Mouse (Mus musculus) embryonic facial prominence, embryonic 14.5 days (tissue): ENCODE results near the gene Mtcl1. TPM values are rescaled to one million over a fixed set of nuclear protein-coding genes. Genes with fewer than 3 reads are reported as not detected.

Source experiments
- ATAC-seq: fragments of 200-750 bp; cut with Nextera tagmentation; 2 replicates; pipeline ENCODE4 v1.8.0; 2017; ENCODE audit warnings: low read depth, moderate number of reproducible peaks, moderate TSS enrichment
- DNase-seq: peaks from one replicate; pipeline ENCODE4 v3.0.0-alpha.2; 2015; ENCODE audit warnings: low spot score
- H3K27ac ChIP-seq: fragments of 300-500 bp; sonication (generic); replicated peaks from 2 replicates; pipeline ENCODE4 v1.5.1; 2014; ENCODE audit warnings: low read depth, mild to moderate bottlenecking, low read length, moderate library complexity
- H3K27me3 ChIP-seq: fragments of 300-500 bp; sonication (generic); replicated peaks from 2 replicates; pipeline ENCODE4 v1.6.1; 2014; ENCODE audit warnings: low read length; ENCODE audit not compliant: control insufficient read depth, insufficient read depth
- H3K36me3 ChIP-seq: fragments of 300-500 bp; sonication (generic); 2 replicates; pipeline ENCODE4 v1.6.1; 2014; ENCODE audit warnings: low read length, mixed read lengths; ENCODE audit not compliant: control insufficient read depth, insufficient read depth
- H3K4me1 ChIP-seq: fragments of 300-500 bp; sonication (generic); 2 replicates; pipeline ENCODE4 v1.6.1; 2014; ENCODE audit warnings: antibody characterized with exemption, low read length; ENCODE audit not compliant: control insufficient read depth, insufficient read depth
- H3K4me2 ChIP-seq: fragments of 300-500 bp; sonication (generic); 2 replicates; pipeline ENCODE4 v1.6.1; 2014; ENCODE audit warnings: low read depth, mild to moderate bottlenecking, low read length, moderate library complexity, mixed read lengths
- H3K4me3 ChIP-seq: fragments of 300-500 bp; sonication (generic); 2 replicates; pipeline ENCODE4 v1.5.1; 2014; ENCODE audit warnings: low read depth, mild to moderate bottlenecking, low read length
- H3K9ac ChIP-seq: fragments of 300-500 bp; sonication (generic); 2 replicates; pipeline ENCODE4 v1.6.1; 2014; ENCODE audit warnings: low read depth, mild to moderate bottlenecking, low read length, moderate library complexity, mixed read lengths
- H3K9me3 ChIP-seq: fragments of 300-500 bp; sonication (generic); 2 replicates; pipeline ENCODE4 v1.6.1; 2016; ENCODE audit warnings: low read length; ENCODE audit not compliant: control insufficient read depth
- WGBS: fragments of 180-500 bp; shearing (Covaris S2); extraction: QIAGEN DNeasy Blood & Tissue Kit; methylation state at CpG from one replicate; pipeline ENCODE4 v1.1.7; 2014; 5-methylcytosine and 5-hydroxymethylcytosine counted together
- polyA plus RNA-seq: library from polyadenylated mRNA; unstranded; fragments of >200 nt; fragmentation: Nextera tagmentation; extraction: Ambion mirVana; gene quantifications from 2 replicates; pipeline ENCODE4 v1.2.1, GENCODE M21; 2014

Mtcl1 gene
- polyA plus RNA-seq, 1 experiment from 2014 or later = 8.8 TPM

GRCm38 (mm10) chr17:66326552-66327045 lies 123.0 kb downstream of the Mtcl1 start:
- no peaks in the 10 kb centered on the region for H3K4me1 ChIP-seq
- no peaks in the 10 kb centered on the region for H3K27me3 ChIP-seq
- H3K36me3 ChIP-seq = no peaks in the 10 kb centered on the region
- H3K4me3 ChIP-seq = no peak overlapping the region
- DNase-seq (no peak), ATAC-seq (no peak)
- H3K9ac ChIP-seq = no peak overlapping the region
- no peak overlapping the region for H3K27ac ChIP-seq
- H3K4me2 ChIP-seq = no peak overlapping the region
- no peaks in the 10 kb centered on the region for H3K9me3 ChIP-seq
- WGBS = 87% methylated on average over 5 of the region's 5 CpGs

- Histone ChIP-seq H3K4me1 (no peaks in the 10 kb centered on the region), H3K36me3 (no peaks in the 10 kb centered on the region), H3K27ac (no peak overlapping the region), H3K4me3 (no peak overlapping the region), H3K27me3 (no peaks in the 10 kb centered on the region), H3K4me2 (no peak overlapping the region), H3K9me3 (no peaks in the 10 kb centered on the region), H3K9ac (no peak overlapping the region)
- DNase-seq (no peak), ATAC-seq (0 out of 2 replicates have a peak, but pooled peaks have one; percentile 17)
- 72% methylated on average over 4 of the region's 4 CpGs for WGBS
Measured at GRCm38 (mm10) chr17:66326204-66326545, 123.4 kb downstream of the Mtcl1 start.

- Histone ChIP-seq H3K9ac (no peak overlapping the region), H3K36me3 (no peaks in the 10 kb centered on the region)
- 42% methylated on average over 14 of the region's 14 CpGs for WGBS
Measured at GRCm38 (mm10) chr17:66325440-66326203, 123.9 kb downstream of the Mtcl1 start.

GRCm38 (mm10) chr17:66324836-66325235 lies 124.7 kb downstream of the Mtcl1 start:
- no peaks in the 10 kb centered on the region for H3K9me3 ChIP-seq
- ATAC-seq = no peak
- WGBS = 79% methylated on average over 3 of the region's 3 CpGs

More at GRCm38 (mm10) chr17:66325440-66326203, 123.9 kb downstream of the Mtcl1 start:
- ATAC-seq (peak; percentile 64), DNase-seq (no peak)
- Histone ChIP-seq H3K27me3 (no peaks in the 10 kb centered on the region), H3K4me1 (no peaks in the 10 kb centered on the region), H3K4me3 (no peak overlapping the region), H3K27ac (no peak overlapping the region), H3K9me3 (no peaks in the 10 kb centered on the region), H3K4me2 (no peak overlapping the region)

GRCm38 (mm10) chr17:66322646-66323255 lies 126.8 kb downstream of the Mtcl1 start:
- no peaks in the 10 kb centered on the region for H3K4me1 ChIP-seq
- DNase-seq (no peak), ATAC-seq (no peak)
- no peaks in the 10 kb centered on the region for H3K9me3 ChIP-seq
- H3K4me3 ChIP-seq = no peak overlapping the region
- no peaks in the 10 kb centered on the region for H3K36me3 ChIP-seq
- no peaks in the 10 kb centered on the region for H3K27me3 ChIP-seq
- H3K4me2 ChIP-seq = no peak overlapping the region
- no peak overlapping the region for H3K9ac ChIP-seq
- 63% methylated on average over 15 of the region's 15 CpGs for WGBS
- H3K27ac ChIP-seq = no peak overlapping the region

More at GRCm38 (mm10) chr17:66324836-66325235, 124.7 kb downstream of the Mtcl1 start:
- Histone ChIP-seq H3K4me3 (no peak overlapping the region), H3K9ac (no peak overlapping the region), H3K36me3 (no peaks in the 10 kb centered on the region), H3K4me2 (no peak overlapping the region), H3K27ac (no peak overlapping the region), H3K4me1 (no peaks in the 10 kb centered on the region), H3K27me3 (no peaks in the 10 kb centered on the region)
- no peak for DNase-seq

- Histone ChIP-seq H3K9ac (no peak overlapping the region), H3K27ac (no peak overlapping the region), H3K9me3 (no peaks in the 10 kb centered on the region), H3K4me2 (no peak overlapping the region), H3K4me1 (no peaks in the 10 kb centered on the region), H3K4me3 (no peak overlapping the region), H3K36me3 (no peaks in the 10 kb centered on the region), H3K27me3 (no peaks in the 10 kb centered on the region)
- DNase-seq (no peak), ATAC-seq (no peak)
- WGBS = 81% methylated on average over 14 of the region's 14 CpGs
Measured at GRCm38 (mm10) chr17:66321933-66322332, 127.6 kb downstream of the Mtcl1 start.

GRCm38 (mm10) chr17:66320716-66321372 lies 128.7 kb downstream of the Mtcl1 start:
- Histone ChIP-seq H3K4me3 (no peak overlapping the region), H3K4me1 (peaks cover under 1% of the 10 kb centered on the region; the same call in 1 of the 2 replicates), H3K9ac (no peak overlapping the region), H3K36me3 (no peaks in the 10 kb centered on the region), H3K27me3 (no peaks in the 10 kb centered on the region), H3K9me3 (no peaks in the 10 kb centered on the region), H3K27ac (no peak overlapping the region), H3K4me2 (no peak overlapping the region)
- ATAC-seq (no peak), DNase-seq (no peak)
- WGBS = 68% methylated on average over 20 of the region's 20 CpGs

GRCm38 (mm10) chr17:66318031-66318430 lies 131.5 kb downstream of the Mtcl1 start:
- Histone ChIP-seq H3K4me2 (no peak overlapping the region), H3K27me3 (no peaks in the 10 kb centered on the region), H3K9me3 (no peaks in the 10 kb centered on the region), H3K4me1 (peaks cover 15% of the 10 kb centered on the region), H3K4me3 (no peak overlapping the region), H3K9ac (no peak overlapping the region), H3K27ac (no peak overlapping the region), H3K36me3 (no peaks in the 10 kb centered on the region)
- 91% methylated on average over 3 of the region's 3 CpGs for WGBS
- ATAC-seq (no peak), DNase-seq (no peak)
